Mouse (Mus musculus): ENCODE measurements around the gene Cmtm1.
"Not testable (repeated sequence)": the region's sequence is repeated elsewhere in the genome, so short reads cannot be mapped to it uniquely, and the experiment has no call there.

DNA sequence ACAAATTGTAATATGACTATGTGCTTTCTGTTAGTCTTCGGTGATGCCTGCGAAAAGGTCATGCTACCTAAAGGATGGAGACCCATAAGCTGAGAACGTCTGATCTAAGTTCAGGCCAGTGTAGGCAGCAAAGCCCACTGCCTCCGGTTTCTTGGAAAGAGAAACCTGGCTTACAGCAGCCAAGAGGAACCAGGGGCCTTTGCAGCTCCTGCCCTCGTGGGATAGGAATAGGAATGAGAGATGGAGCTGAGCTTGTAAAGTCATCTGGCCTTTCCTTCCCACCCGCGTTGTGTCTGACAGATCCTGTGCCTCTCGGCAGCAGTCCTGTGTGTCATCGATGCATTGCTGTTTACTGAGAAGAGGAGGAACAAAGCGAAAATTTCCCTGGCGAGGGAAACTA, 11.3 kb upstream of the Cmtm1 start, which contains the start of gene Gm11020:
- TF ChIP-seq CTCF, EP300 (IDR thresholded peaks at IDR 0.05; ENCODE audit: low read depth): not testable (repeated sequence)

Data from liver, embryonic 14.5 days (tissue).